Mouse (Mus musculus) embryonic fibroblast, embryonic 13.5 days (primary cell): Measurements from ENCODE around the gene Rhoa.

Source experiments
- CTCF ChIP-seq: IDR thresholded peaks from 2 replicates; pipeline ENCODE4 v1.5.1; 2011; ENCODE audit warnings: mild to moderate bottlenecking, control low read depth, low read length, moderate library complexity, borderline replicate concordance; ENCODE audit not compliant: insufficient read depth
- POLR2A ChIP-seq: IDR thresholded peaks from 2 replicates; pipeline ENCODE4 v1.6.1; 2011; ENCODE audit warnings: low read depth, mild to moderate bottlenecking, control low read depth, low read length, moderate library complexity

- TF ChIP-seq CTCF (no peak), POLR2A (no peak)
These were observed 36.4 kb downstream of the Rhoa start for GRCm38 (mm10) chr9:108342301-108342831.
